Mouse (Mus musculus) skeletal muscle tissue, postnatal 0 days (tissue): ENCODE results near the gene Zfp639. TPM values are rescaled to one million over a fixed set of nuclear protein-coding genes. Genes with fewer than 3 reads are reported as not detected.

ENCODE experiments used
- polyA plus RNA-seq: library from polyadenylated mRNA; unstranded; fragments of >200 nt; fragmentation: Nextera tagmentation; extraction: Ambion mirVana; gene quantifications from 2 replicates; pipeline ENCODE4 v1.2.1, GENCODE M21; 2015

Gene Zfp639
- polyA plus RNA-seq, result 30.8 and 31.4 TPM in 2 replicates

DNA sequence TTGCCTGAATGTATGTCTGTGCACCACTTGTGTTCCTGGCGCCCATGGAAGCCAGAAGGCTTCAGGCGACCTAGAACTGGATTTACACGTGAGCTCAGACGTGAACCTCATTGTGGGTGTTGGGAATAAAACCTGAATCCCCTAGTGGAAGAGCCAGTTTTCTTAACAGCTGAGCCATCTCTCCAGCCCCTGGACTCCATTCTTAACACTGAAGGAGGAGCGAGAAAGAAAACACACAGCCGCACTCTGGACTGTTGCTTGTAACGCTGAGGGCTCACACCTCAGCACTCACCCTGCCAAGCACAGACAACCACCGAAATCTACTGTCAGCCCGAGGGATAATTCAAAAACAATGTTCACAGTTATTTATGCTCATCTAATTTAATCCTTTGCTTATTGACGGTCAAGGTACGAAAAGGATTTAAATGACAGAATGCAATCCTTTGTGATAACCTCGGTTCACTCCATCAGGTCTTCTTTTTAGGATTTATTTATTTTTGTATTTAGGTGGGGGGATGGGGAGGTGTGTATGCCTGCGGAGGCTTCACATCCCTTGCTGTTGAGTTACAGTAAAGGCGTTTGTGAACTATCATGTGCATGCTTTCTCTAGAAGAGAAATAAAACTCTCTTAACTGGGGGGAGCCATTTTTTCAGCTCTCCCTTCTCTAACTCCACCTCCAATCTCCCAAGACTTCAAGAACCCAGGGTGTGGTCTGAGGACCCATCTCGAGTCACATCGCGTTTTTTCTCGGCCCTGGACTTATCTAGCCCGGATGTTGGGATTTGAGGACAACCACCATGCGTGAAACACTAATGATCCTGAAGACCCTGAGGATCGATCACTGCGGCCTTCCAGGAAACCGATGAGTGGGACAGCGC is at the start of gene Zfp639:
Gene Zfp639 (plus strand): TSS at position 764 of the 879 bp plus-strand sequence.

DNA sequence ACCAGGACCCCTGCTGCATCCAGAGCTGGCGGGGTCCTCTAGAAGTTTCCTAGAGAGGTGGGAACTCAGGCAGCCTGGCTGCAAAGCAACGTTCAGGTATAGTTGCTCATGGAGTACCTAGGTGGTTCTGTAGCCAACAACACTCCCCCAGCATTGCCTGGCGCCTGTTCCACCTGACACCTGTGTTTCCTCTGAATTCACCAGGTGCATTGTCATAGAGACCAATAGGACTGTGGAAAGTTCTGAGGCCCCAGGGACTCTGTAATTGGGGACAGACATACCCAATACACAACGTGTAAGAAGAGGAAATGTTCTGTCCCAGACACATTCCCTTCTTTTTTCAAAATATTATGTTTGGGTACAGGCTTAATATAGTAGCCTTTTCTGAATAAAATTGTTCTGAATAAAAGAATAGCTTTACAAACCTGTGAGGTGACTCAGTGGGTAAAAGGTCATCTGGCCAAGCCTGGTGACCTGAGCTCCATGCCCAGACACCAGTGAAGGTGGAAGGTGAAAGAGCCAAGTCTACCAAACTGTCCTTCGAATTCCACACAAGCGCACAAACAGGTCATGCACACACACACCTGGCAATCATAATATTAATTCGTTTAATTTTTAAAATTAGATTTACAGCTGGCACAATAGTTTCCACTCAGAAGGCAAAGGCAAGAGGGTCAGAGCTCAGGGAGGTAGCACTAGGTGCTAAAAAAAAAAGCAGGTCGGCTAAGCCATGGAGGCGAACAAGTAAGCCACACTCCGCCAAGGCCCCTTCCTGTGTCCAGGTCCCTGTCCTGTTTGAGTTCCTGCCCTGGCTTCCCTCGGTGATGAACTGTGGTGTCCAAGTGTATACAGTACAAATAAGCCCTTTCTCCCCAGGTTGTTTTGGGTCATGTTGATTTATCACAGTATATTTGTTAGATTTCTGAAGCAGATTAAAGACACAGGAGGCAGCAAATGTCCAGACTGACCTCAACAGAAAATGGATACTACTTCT is 17.7 kb upstream of the Zfp639 start, which contains the start of gene Kcnmb3:
Gene Kcnmb3 (minus strand): TSS at position 135 of the 994 bp plus-strand sequence.

GRCm38 (mm10) chr3:32529303-32529898 is 19.3 kb downstream of the Zfp639 start, which contains the start of gene Mfn1:
Gene Mfn1, plus strand, starts transcription at chr3:32529465.

Other genes with a start within 250 kb of the Zfp639 start
- 1.8 and 1.9 TPM in 2 replicates for gene Zmat3, start 144.2 kb upstream of the Zfp639 start, polyA plus RNA-seq
- gene Pik3ca, start 112.6 kb upstream of the Zfp639 start, polyA plus RNA-seq, result 11.4 and 11.9 TPM in 2 replicates
- not detected in 2 replicates for gene Kcnmb3, start 18.0 kb upstream of the Zfp639 start, polyA plus RNA-seq
- 42.0 and 49.9 TPM in 2 replicates for gene Mfn1, start 19.2 kb downstream of the Zfp639 start, polyA plus RNA-seq
- 36.8 and 44.0 TPM in 2 replicates for gene Gnb4, start 106.3 kb downstream of the Zfp639 start, polyA plus RNA-seq
- gene Actl6a, start 196.0 kb downstream of the Zfp639 start, polyA plus RNA-seq, result 39.0 and 43.9 TPM in 2 replicates
- 614 and 729 TPM in 2 replicates for gene Ndufb5, start 226.7 kb downstream of the Zfp639 start, polyA plus RNA-seq
- gene Mrpl47, start 227.3 kb downstream of the Zfp639 start, polyA plus RNA-seq, result 38.4 and 40.4 TPM in 2 replicates